Mouse (Mus musculus) bone marrow macrophage, adult 2 months (primary cell): ENCODE results near the gene Pnrc2.

Experiments used
- CTCF ChIP-seq: IDR thresholded peaks from 2 replicates; pipeline ENCODE4 v1.5.1; 2012; ENCODE audit warnings: low read depth, mild to moderate bottlenecking, low read length, moderate library complexity
- POLR2A ChIP-seq: IDR thresholded peaks from 2 replicates; pipeline ENCODE4 v1.6.1; 2012; ENCODE audit warnings: mild to moderate bottlenecking, low read depth, low read length, borderline replicate concordance

DNA sequence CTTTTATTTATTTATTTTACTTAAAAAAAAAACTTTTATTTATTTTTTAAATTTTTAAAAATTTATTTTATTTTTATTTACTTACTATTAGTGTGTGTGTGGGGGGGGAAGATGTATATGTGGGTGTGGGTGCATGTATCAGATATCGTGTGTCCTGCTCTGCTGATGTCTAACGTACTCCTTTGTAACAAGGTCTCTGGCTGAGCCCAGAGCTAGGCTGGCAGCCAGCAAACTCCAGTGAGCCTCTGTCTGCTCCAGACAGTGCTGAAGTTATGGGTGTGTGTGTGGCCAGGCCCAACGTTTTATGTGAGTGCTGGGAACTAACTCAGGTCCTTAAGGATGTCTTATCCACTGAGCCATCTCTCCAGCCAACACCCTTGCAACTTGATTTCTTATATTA lies 38.5 kb upstream of the Pnrc2 start:
- TF ChIP-seq POLR2A, result no peak
- no peak for TF ChIP-seq CTCF
